Mouse (Mus musculus) adrenal gland, adult (tissue): Measurements from ENCODE around the gene Cntf.
"Not testable (repeated sequence)": the region's sequence is repeated elsewhere in the genome, so short reads cannot be mapped to it uniquely, and the experiment has no call there.

Experiments used
- DNase-seq, 2 experiments: peaks; one replicate each; pipeline ENCODE4 v3.0.0; 2022 to 2023; ENCODE audit warnings: low spot score in 1 of 2; ENCODE audit not compliant: inconsistent age in 2 of 2

The Cntf gene

DNA sequence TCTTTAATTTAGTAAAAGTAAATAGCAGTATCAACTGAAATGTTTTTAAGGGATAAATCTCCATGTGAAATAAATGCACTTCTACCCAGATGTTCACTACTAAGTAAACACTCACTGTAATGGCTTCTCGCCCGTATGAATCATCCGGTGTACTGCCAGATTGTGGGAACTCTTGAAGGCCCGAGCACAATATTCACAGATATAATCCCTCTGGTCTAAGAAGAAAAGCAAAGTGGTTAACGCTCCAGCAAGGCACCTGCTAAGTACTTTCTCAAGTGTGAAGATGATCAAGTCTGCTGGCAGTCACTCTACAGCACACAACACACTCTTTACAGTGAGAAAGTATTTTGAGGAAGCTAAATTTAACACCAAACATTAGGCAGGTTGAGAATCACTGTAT is 5.5 kb upstream of the Cntf start:
- DNase-seq, result peak; percentile 13 to 54

DNA sequence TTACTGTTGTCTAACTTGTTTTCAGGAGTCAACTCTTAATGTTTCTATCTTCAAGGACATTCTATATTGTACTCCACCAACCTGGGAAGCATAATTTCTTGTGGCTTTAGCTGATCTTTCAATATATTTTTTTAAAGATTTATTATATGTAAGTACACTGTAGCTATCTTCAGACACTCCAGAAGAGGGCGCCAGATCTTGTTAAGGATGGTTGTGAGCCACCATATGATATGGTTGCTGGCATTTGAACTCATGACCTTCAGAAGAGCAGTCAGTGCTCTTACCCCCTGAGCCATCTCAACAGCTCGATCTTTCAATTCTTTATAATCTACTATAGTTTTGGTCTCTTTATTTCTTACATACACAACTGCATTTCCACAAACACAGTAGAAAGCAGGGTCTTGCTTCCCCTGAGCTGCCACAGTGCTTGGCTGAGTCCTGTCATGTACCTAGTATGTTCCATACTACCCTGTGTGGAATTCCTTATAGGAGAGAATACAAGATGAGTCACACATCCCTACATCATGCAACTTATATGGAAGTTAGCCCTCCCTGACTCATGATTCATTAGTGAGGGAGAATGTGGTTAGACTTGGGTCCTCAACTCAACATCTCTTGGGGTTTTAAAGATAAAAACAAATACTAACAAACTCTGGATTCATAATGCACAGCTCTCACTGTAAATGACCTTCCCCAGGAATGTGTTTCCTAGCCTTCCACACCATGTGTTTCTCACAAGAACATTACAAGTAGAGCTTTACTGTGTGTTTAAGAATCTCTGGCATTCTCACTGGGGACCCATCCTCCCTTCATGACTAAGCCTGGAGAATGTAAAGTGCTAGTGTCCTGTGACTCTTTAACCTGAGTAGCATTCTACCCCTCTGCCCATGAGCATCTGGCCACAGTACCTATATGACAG is 3.0 kb downstream of the Cntf start:
- DNase-seq, result peak in 1 of 2 experiments; percentile 60

DNA sequence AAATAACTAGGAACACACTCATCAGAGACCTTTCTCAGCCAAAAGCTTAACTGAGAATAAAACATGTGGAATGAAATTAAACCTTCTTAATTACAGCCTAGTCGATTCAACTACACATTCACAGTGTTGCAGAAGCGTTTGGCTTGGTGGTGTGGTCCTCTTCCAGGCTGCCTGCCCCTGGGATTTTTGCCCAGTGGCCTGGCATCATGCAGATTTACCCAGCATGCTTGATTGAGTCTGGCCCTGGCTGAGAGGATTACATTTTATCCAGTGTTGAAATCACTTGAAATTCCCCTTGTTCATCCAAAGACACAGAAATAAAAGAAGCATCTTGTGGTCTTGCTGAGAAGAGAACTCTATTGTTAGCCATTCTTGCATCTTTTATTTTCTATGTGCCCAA is 5.8 kb downstream of the Cntf start:
- peak in 1 of 2 experiments; percentile 71 for DNase-seq

DNA sequence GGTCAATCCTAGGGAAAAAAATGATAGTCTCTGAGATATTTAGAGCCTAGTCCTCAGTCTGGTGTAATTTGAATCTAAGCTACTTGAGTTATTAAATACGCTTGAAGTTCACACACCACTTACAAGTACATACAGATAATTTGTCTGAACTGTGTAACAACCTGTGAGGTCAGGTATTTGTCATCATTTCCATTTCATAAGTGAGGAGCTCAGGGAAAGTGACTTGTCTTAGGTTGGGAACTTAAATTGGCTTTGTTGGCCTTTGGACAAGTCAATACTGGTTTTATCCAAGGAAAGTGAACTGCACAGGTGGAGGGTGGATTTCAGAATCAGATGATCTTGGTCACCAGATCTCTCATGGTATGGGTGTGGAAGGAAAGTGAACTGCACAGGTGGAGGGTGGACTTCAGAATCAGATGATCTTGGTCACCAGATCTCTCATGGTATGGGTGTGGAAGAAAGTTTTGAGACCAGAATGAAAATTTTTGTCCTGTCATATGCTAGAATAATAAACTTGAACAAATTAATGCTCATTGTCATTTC is 6.4 kb downstream of the Cntf start:
- no peak for DNase-seq

DNA sequence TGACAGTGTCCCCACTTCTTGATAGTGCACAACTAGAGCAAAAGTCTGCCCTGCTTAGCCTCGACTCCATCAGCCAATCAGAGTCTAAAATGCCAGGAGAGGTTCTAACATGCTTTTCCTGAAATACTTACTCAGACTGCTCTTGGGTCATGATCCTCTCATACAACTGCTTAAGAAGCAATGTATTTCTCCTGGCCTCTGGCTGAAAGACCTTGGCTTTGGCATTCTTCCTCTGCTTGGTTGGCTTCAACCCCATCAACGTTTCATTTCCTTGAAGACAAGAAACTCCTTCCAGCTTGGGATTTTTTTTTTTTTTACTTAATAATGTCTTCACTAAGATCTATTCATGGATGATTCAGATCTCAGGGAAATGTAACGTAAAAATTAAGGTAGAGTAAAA is 9.1 kb downstream of the Cntf start:
- no peak for DNase-seq

DNA sequence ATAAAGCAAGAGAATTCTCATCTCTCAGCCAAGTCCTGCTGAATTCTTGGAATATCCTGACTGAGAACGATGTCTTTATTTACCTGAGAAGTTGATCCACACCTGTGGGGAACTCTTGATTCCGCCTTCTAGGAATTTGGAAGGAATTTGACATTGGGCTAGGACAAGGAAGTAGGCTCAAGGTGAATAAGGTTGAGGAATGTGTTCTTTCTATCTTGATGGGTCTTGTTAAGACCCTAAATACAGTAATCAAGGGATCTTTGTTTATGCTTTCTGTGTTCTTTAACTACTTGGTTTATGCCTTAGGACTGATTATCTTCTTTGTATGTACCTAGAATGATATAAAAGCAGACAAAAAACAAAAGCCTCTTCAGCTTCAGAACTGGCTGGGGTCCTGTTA is 33.5 kb downstream of the Cntf start:
- no peak for DNase-seq

DNA sequence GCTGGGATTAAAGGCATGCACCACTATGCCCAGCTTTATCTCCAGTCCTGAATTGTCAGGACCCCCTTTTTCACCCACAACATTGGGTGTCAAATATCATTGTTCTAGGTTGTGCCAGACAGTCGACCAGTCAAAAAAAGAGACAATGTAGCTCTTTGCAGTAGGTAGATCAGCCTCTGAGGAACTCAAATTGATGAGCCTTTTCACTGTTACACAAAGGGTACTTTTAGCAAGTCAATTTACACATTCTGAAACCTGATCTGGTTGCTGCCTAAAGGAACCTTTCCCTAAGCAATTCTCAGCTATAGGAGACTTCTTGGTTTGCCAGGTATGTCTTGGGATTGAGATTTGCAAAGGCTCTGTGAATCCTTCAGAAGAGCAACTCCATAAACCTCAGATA is 34.4 kb downstream of the Cntf start:
- no peak for DNase-seq

DNA sequence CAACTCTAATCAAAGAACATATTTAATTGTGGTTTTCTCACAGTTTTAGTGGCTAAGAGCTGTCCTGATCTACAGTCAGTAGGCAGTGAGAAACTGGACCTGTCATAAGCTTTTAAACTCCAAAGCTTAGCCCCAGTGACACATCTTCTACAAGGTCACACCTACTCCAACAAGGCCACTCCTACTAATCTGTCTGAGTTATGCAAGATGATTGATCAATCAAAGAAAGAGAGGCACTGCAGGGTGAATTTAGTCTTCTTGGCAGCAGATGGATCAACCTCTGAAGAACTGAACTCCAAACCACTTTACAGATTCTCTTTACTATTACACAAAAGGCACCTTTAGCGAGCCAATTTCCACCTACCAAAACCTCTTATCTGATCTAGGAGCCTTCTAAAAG is 39.6 kb downstream of the Cntf start:
- DNase-seq, result peak; percentile 5 to 56

DNA sequence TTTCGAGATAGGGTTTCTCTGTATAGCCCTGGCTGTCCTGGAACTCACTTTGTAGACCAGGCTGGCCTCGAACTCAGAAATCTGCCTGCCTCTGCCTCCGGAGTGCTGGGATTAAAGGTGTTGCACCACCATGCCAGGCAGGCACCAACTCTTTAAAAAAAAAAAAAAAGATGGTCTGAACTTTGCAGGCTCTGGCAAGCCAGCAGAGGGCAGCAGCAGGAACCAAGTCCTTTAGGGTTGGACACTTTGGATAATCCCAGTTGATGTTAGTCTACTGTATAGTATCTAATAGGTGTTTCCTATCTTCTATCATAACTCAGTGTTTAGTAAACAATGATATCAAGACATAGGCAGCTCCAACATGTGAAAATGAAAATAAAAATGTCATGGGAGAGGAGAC is 43.1 kb downstream of the Cntf start:
- DNase-seq, result peak; percentile 46 to 72

DNA sequence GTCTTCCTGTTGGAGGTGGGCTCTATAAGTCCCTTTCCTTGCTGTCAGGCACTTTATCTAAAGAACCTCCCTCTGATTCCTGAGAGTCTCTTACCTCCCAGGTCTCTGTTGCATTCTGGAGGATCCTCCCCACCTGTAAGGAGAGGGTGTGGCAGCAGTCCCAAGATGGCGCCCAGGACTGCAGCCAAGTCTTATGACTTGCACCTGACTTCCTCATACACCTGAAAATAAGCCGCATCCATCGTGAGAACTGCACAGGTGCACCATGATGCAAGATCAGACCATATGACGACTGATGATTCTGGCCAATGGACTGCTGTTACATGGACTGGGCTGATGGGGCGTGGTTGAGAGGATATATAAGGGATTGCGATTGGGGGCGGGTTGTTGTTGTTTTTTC is 43.8 kb downstream of the Cntf start:
- not testable (repeated sequence) for DNase-seq

DNA sequence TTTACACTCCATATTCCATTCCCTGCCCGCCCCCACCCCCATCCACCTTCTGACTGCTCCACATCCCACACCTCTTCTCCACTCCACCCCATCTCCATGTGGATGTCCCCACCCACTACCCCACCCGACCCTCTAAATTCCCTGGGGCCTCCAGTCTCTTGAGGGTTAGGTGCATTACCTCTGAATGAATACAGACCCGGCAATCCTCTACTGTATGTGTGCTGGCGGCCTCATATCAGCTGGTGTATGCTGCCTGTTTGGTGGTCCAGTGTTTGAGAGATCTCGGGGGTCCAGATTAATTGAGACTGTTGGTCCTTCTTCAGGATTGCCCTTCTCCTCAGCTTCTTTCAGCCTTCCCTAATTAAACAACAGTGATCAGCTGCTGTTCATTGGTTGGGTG is 44.5 kb downstream of the Cntf start:
- DNase-seq, result not testable (repeated sequence)

DNA sequence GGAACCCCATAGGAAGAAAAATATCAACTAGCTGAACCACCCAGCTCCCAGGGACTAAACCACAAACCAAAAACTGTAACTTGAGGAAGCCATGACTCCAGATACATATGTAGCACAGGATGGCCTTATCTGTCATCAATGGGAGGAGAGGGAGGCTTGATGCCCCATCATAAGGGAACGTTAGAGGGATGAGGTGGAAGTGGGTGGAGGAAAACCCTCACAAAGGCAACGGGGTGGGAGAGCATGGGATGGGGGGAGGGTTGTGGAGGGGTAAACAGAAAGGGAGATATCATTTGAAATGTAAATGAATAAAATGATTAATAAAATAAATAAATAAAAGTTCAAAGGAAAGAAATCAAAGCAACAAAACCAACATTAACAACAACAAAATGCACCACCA is 45.0 kb downstream of the Cntf start:
- no peak for DNase-seq

DNA sequence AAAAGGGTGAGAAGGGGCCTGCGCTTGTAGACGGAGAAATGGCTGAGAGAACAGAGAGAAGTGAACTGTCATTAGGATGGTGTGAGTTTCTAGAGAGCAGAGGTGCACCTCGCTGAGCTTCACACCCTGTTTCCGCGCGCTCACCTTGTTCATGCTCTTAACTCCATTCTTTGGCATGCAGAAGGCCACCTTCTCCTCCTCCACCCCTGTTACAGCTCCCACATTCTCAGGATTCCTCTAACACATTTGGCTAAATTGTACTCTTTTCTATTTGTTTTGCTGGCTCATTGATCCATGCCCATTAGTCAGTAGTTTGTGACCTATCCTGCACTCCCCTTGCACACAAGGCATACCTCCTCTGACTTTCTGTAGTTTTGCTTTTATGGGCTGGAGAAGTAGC is 46.2 kb downstream of the Cntf start:
- no peak for DNase-seq
